Mouse (Mus musculus): Measurements from ENCODE around the gene Ppdpf.

- TF ChIP-seq POLR2A (IDR thresholded peaks at IDR 0.05; ENCODE audit: control insufficient read depth, extremely low read depth, insufficient read depth, low read length, poor library complexity) (no peak), CTCF (IDR thresholded peaks at IDR 0.05; ENCODE audit: borderline replicate concordance, control insufficient read depth, extremely low read depth, insufficient read depth, low read length, poor library complexity) (no peak)
Observed at GRCm38 (mm10) chr2:181188681-181189080, 1.6 kb downstream of the Ppdpf start.
